Mouse (Mus musculus): ENCODE measurements around the gene Bik. TPM values are rescaled to one million over a fixed set of nuclear protein-coding genes. Genes with fewer than 3 reads are reported as not detected.

Gene Bik
- polyA plus RNA-seq, 1 experiment from 2014 or later: 5.0 TPM

GRCm38 (mm10) chr15:83573606-83574005, 46.9 kb downstream of the Bik start:
- no peak for ATAC-seq (ENCODE audit: insufficient number of reproducible peaks, low FRiP score, low TSS enrichment, low read depth)
- peaks cover 48% of the 10 kb centered on the region for H3K36me3 ChIP-seq
- WGBS: 97% methylated on average over 12 of the region's 12 CpGs

DNA sequence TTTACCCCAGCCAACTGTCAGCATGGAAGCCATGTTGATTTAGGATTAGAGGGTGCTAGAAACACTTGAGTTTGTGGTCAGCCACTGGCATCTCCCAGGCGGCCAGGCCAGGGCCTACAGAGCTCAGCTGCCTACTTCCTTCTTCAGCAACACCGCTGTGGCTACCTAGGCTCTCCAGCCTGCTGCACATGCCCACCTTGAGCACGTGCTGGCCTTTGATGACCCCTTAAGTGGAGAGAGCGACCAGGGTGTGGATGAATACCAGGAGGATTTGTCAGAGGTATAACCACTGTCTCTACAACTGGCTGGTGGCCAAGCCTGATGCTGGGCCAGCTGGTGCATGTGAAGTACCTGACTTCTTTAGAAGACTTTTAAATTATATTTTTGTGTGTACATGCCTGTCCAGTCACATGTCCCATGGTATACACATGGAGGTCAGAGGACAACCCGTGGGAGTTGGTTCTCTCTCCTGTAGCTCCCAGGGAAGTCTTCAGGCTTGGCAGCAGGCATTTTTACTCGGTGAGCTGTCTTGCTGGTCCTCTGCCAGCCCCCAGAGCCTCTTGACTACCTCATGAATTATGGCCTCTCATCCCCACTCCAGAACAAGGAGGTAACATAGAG, 48.2 kb downstream of the Bik start:
- Histone ChIP-seq H3K4me3 (no peak overlapping the region), H3K36me3 (peaks cover 59% of the 10 kb centered on the region), H3K4me2 (no peak overlapping the region), H3K27ac (no peak overlapping the region), H3K9ac (no peak overlapping the region), H3K27me3 (no peaks in the 10 kb centered on the region), H3K9me3 (no peaks in the 10 kb centered on the region), H3K4me1 (no peaks in the 10 kb centered on the region)
- 81% methylated on average over 6 of the region's 6 CpGs for WGBS
- no peak for ATAC-seq (ENCODE audit: insufficient number of reproducible peaks, low FRiP score, low TSS enrichment, low read depth)

More at GRCm38 (mm10) chr15:83573606-83574005, 46.9 kb downstream of the Bik start:
- H3K4me3 ChIP-seq: no peak overlapping the region
- no peaks in the 10 kb centered on the region for H3K4me1 ChIP-seq
- H3K27me3 ChIP-seq: no peaks in the 10 kb centered on the region
- no peak overlapping the region for H3K27ac ChIP-seq
- no peaks in the 10 kb centered on the region for H3K9me3 ChIP-seq
- H3K4me2 ChIP-seq: no peak overlapping the region
- H3K9ac ChIP-seq: no peak overlapping the region

- H3K4me1 ChIP-seq: no peaks in the 10 kb centered on the region
- H3K27me3 ChIP-seq: no peaks in the 10 kb centered on the region
- peaks cover 65% of the 10 kb centered on the region for H3K36me3 ChIP-seq
- H3K27ac ChIP-seq: no peak overlapping the region
- H3K4me3 ChIP-seq: no peak overlapping the region
- no peak overlapping the region for H3K4me2 ChIP-seq
- no peaks in the 10 kb centered on the region for H3K9me3 ChIP-seq
- ATAC-seq (ENCODE audit: insufficient number of reproducible peaks, low FRiP score, low TSS enrichment, low read depth): no peak
- H3K9ac ChIP-seq: no peak overlapping the region
- WGBS: 89% methylated on average over 8 of the region's 8 CpGs
These were observed 48.9 kb downstream of the Bik start for GRCm38 (mm10) chr15:83575543-83575942.

DNA sequence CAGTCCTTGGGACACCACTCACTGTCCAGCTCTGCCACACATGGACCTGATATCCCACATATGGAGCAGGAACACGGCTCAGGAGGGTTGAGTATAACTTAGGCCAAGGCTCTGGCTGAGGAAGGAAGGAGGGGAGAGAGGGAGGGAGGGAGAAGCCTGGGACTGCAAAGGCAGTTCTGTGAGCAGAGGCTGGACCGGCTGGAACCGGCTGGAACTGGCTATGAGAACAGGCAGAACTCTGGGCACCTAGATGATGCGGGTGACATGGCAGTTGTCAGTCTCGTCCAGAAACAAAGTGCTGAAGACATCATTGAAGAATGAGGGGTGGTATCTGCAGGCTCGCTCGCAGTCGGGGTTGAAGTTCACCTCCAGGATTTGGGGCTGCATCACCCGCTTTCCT, 50.0 kb downstream of the Bik start:
- Histone ChIP-seq H3K4me2 (no peak overlapping the region), H3K36me3 (peaks cover 76% of the 10 kb centered on the region), H3K27ac (no peak overlapping the region), H3K4me1 (no peaks in the 10 kb centered on the region), H3K4me3 (no peak overlapping the region), H3K9ac (no peak overlapping the region), H3K27me3 (no peaks in the 10 kb centered on the region), H3K9me3 (no peaks in the 10 kb centered on the region)
- 92% methylated on average over 9 of the region's 9 CpGs for WGBS
- ATAC-seq (ENCODE audit: insufficient number of reproducible peaks, low FRiP score, low TSS enrichment, low read depth): no peak

DNA sequence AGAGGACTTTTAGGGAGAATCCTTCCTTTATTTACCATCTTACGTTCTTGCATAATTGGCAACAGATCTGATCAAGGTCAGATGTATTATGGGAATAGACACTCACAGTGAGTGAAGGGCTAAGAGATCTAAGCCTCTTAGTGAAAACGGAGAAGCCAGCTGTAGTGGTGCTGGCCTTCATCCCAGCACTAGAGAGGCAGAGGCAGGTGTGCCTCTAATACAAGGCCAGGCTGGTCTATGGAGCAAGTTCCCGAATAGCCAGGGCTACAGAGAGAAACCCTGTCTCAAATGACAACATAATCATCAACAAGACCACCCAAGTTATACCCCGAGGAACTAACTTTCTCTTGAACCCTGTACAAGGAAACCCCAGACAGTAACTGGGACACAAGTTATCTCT, 56.3 kb downstream of the Bik start:
- no peak overlapping the region for H3K27ac ChIP-seq
- H3K9ac ChIP-seq: no peak overlapping the region
- H3K27me3 ChIP-seq: no peaks in the 10 kb centered on the region
- H3K9me3 ChIP-seq: peaks cover 7% of the 10 kb centered on the region; the same call in 1 of the 2 replicates
- no peak for ATAC-seq (ENCODE audit: insufficient number of reproducible peaks, low FRiP score, low TSS enrichment, low read depth)
- H3K4me2 ChIP-seq: no peak overlapping the region
- no peaks in the 10 kb centered on the region for H3K4me1 ChIP-seq
- H3K36me3 ChIP-seq: peaks cover 90% of the 10 kb centered on the region
- H3K4me3 ChIP-seq: no peak overlapping the region
- 65% methylated on average over 4 of the region's 4 CpGs for WGBS

- Histone ChIP-seq H3K9ac (no peak overlapping the region), H3K27me3 (no peaks in the 10 kb centered on the region), H3K4me1 (no peaks in the 10 kb centered on the region), H3K27ac (no peak overlapping the region), H3K36me3 (peaks cover 90% of the 10 kb centered on the region), H3K4me2 (no peak overlapping the region), H3K9me3 (peaks cover 7% of the 10 kb centered on the region; the same call in 1 of the 2 replicates), H3K4me3 (no peak overlapping the region)
- no peak for ATAC-seq (ENCODE audit: insufficient number of reproducible peaks, low FRiP score, low TSS enrichment, low read depth)
- WGBS: 68% methylated on average over 8 of the region's 8 CpGs
These were observed 56.9 kb downstream of the Bik start for GRCm38 (mm10) chr15:83583419-83584156.

- Histone ChIP-seq H3K27me3 (no peaks in the 10 kb centered on the region), H3K9ac (no peak overlapping the region), H3K4me3 (no peak overlapping the region), H3K27ac (no peak overlapping the region), H3K36me3 (peaks cover 85% of the 10 kb centered on the region), H3K4me1 (no peaks in the 10 kb centered on the region), H3K9me3 (peaks cover 7% of the 10 kb centered on the region; the same call in 1 of the 2 replicates), H3K4me2 (no peak overlapping the region)
- no peak for ATAC-seq (ENCODE audit: insufficient number of reproducible peaks, low FRiP score, low TSS enrichment, low read depth)
- 68% methylated on average over 6 of the region's 6 CpGs for WGBS
These were observed 58.1 kb downstream of the Bik start for GRCm38 (mm10) chr15:83584741-83585220.

DNA sequence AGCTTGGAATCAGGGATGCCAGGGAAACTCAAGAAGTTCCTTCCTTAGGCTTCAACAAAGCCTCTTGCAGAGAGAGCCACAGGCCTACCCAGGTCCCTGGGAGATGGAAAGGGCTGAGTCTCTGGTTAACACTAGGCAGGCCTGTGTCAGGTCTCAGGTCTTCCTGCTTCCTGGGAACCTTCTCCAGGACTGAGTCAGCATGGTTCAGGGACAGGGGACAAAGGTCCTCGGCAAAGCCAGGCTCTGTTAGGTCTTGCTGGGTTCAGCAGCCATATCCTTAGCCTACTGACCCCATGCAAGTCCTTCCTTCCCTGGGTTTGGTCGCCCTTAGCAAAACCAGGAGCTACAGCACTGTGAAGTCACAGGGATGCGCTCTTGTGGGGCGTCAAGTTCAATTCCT, 64.2 kb downstream of the Bik start:
- Histone ChIP-seq H3K9me3 (peaks cover 7% of the 10 kb centered on the region; the same call in 1 of the 2 replicates), H3K4me1 (peaks cover 24% of the 10 kb centered on the region), H3K27ac (no peak overlapping the region), H3K4me3 (no peak overlapping the region), H3K27me3 (no peaks in the 10 kb centered on the region), H3K36me3 (peaks cover 35% of the 10 kb centered on the region), H3K4me2 (no peak overlapping the region), H3K9ac (no peak overlapping the region)
- no peak for ATAC-seq (ENCODE audit: insufficient number of reproducible peaks, low FRiP score, low TSS enrichment, low read depth)
- WGBS: 93% methylated on average over 4 of the region's 4 CpGs

DNA sequence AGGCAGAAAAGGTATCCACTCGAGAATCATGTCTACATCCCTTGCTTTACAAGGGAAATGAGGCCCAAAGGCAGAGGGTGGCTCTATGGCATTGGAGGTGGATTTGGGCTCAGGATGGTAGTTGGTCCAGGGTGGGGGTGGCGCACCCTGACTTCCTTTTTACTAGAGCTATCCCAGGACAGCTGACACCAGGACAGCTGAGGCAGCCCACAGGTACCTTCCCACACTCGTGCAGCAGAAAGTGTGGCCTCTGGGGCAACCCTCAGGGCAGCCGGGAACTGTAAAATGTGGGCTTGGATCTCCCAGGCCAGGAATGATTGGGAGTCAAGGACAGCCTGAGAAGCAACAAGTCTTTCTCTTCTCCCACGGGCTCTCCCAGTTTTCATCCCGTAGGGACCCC, 65.1 kb downstream of the Bik start:
- Histone ChIP-seq H3K27ac (no peak overlapping the region), H3K4me1 (peaks cover 24% of the 10 kb centered on the region), H3K4me3 (no peak overlapping the region), H3K4me2 (no peak overlapping the region), H3K36me3 (peaks cover 26% of the 10 kb centered on the region), H3K9me3 (no peaks in the 10 kb centered on the region), H3K9ac (no peak overlapping the region; the same call in 1 of the 2 replicates), H3K27me3 (no peaks in the 10 kb centered on the region)
- ATAC-seq (ENCODE audit: insufficient number of reproducible peaks, low FRiP score, low TSS enrichment, low read depth): no peak
- WGBS: 77% methylated on average over 6 of the region's 6 CpGs

DNA sequence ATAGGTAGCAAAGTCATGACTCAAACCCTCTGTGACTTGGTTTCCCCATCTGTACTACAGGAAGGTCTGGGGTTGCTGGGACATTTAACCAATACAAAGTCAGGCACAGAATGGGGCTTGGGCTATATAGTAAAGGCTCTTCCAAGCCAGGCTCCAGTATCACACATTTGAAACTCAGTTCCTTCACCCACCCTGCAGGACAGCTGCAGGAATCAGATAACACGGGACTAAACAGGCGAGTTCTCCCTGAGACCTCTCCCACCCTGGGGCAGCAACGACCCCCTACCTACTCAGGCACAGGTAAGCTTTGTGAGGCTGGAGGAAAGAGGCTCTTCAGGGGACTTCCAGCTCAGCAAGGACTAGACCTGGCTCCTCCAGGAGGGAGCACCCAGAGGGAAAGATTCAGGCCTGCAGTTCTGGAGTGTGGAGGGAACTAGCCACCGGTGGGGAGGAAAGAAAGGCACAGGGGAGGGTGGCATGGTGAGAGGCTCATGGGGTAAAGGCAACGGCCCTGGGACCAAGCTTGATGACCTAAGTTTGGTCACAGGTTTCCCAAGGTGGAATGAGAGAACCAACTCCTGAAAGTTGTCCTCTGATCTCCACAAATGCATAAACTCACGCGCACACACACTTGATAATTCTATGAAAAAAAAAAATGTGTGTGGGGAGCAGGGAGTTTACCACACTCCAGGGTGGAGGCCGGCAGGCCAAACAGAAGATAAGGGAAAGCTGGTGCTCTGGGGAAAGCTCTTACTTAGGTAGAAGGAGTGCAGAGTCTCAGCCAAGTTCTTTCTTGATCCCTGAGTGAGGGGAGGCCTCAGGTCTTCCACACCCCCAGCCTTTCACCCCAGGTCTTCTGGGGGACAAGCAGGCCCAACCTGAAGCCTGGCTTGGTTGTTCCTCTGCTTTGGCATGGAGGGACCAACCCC, 65.9 kb downstream of the Bik start:
- ATAC-seq (ENCODE audit: insufficient number of reproducible peaks, low FRiP score, low TSS enrichment, low read depth): no peak
- Histone ChIP-seq H3K27ac (no peak overlapping the region), H3K4me1 (peaks cover 24% of the 10 kb centered on the region), H3K9ac (no peak overlapping the region), H3K36me3 (peaks cover 18% of the 10 kb centered on the region), H3K4me3 (no peak overlapping the region), H3K9me3 (no peaks in the 10 kb centered on the region), H3K4me2 (0 out of 2 replicates have a peak overlapping the region, but pooled peaks have one; percentile 80), H3K27me3 (no peaks in the 10 kb centered on the region)
- WGBS: 71% methylated on average over 8 of the region's 8 CpGs

DNA sequence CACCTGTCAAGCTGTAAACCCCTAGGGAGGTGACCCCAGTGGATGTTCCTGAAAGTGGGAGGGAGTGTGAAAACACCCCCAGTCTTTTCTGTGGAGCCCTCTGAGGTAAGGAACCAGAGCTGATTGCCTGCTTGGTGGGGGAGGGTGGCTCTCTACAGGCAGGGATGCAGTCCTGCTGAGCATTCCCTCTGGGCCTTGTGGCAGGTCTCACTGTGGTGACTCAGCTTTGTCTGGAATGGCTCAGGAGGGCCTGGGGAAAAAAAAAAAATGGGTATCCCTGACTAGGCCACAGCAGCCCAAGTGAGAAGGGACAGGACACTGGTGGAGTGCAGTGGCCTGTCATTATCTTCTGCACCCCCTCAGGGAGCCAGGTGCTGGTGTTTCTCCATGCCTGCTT, 66.5 kb downstream of the Bik start:
- Histone ChIP-seq H3K27me3 (no peaks in the 10 kb centered on the region), H3K9ac (no peak overlapping the region), H3K9me3 (no peaks in the 10 kb centered on the region), H3K4me3 (peak overlapping the region; percentile 85; the same call in 1 of the 2 replicates), H3K36me3 (peaks cover 15% of the 10 kb centered on the region), H3K4me1 (peaks cover 24% of the 10 kb centered on the region), H3K4me2 (peak overlapping the region; percentile 80; the same call in 1 of the 2 replicates), H3K27ac (no peak overlapping the region)
- ATAC-seq (ENCODE audit: insufficient number of reproducible peaks, low FRiP score, low TSS enrichment, low read depth): no peak

All from limb, embryonic 15.5 days (tissue).